Mouse (Mus musculus): ENCODE measurements around the gene Rassf6.

DNA sequence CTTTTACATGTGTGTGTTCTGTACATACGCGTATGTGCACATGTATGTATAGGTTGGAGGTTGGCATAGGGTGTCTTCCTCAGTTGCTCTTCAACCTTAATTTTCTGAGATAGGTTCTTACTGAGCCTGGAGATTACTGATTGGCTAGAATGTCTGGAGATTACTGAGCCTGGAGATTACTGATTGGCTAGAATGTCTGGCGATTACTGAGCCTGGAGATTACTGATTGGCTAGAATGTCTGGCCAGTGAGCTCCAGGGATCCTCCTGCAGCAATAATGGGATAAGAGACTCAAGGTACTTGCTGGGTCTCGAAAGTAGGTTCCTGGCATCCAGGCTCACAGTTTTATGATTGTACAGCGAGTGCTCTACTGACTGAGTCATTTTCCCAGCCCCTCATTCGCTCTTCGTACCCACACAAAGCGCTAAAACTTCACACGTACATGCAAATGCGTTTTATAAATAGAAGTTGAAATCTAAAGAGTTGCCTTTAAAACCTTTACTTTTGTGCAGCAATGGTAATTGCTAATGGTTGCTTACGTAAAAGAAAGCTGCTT lies 78.7 kb downstream of the Rassf6 start:
- TF ChIP-seq CTCF (IDR thresholded peaks at IDR 0.05; ENCODE audit: control insufficient read depth, insufficient read depth, insufficient replicate concordance, low read depth, low read length) (no peak), POLR2A (IDR thresholded peaks at IDR 0.05; ENCODE audit: control insufficient read depth, low read depth, low read length) (no peak)
